Mouse (Mus musculus) liver, embryonic 14.5 days (tissue): ENCODE measurements around the gene Emcn.

Experiments
- CTCF ChIP-seq: IDR thresholded peaks from 2 replicates; pipeline ENCODE4 v1.5.1; 2016; ENCODE audit warnings: antibody characterized with exemption, low read depth, control low read depth
- EP300 ChIP-seq: IDR thresholded peaks from 2 replicates; pipeline ENCODE4 v1.6.1; 2016; ENCODE audit warnings: antibody characterized with exemption, low read depth

DNA sequence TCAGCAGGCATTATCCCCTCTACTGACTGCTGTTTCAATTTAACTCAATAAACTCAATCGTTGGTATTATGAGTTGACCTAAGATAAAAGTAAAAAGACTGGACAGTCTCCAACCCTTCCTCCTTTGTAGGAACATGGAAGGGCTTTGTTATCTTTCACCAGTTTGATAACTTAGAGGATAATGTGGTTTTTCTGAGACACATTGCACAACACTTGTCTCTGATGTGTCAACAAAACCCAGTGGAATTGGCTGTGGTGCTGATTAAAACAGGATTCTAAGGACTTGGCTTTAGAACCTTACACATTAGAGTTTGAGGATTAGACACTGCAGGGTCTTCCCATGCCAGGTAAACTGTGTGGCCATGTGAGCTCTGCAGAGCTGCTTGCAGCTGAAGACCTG, 20.9 kb upstream of the Emcn start:
- TF ChIP-seq CTCF (no peak), EP300 (no peak)
